Mouse (Mus musculus) layer of hippocampus, adult 6 months (tissue): ENCODE data around the gene Bpifa5. TPM values are rescaled to one million over a fixed set of nuclear protein-coding genes. Genes with fewer than 3 reads are reported as not detected.

Experiments
- long read RNA-seq, 2 experiments: library from polyadenylated mRNA; unstranded; transcript quantifications; one replicate each; pipeline ENCODE4 v2.0.0; 2019 to 2020
- polyA plus RNA-seq: library from polyadenylated mRNA; unstranded; fragments of <200 nt; fragmentation: Nextera tagmentation; gene quantifications from 2 replicates; pipeline ENCODE4 v1.2.3, GENCODE M21; 2021

Bpifa5 gene
- polyA plus RNA-seq: 0.13 TPM in 1 of 2 replicates, not detected in the other
- long read RNA-seq, experiment 1: 0 reads
- long read RNA-seq, experiment 2: 0 reads

GRCm38 (mm10) chr2:154162307-154162706 is at the start of gene Bpifa5:
Bpifa5 (plus strand) TSS chr2:154162607.

GRCm38 (mm10) chr2:154130120-154130519 is 32.3 kb upstream of the Bpifa5 start, which contains the start of gene Bpifa3:
Bpifa3 (plus strand) TSS chr2:154130336.

GRCm38 (mm10) chr2:154142580-154142979 is 19.8 kb upstream of the Bpifa5 start, which contains the start of gene Bpifa1:
Bpifa1 (plus strand) TSS chr2:154142880.

DNA sequence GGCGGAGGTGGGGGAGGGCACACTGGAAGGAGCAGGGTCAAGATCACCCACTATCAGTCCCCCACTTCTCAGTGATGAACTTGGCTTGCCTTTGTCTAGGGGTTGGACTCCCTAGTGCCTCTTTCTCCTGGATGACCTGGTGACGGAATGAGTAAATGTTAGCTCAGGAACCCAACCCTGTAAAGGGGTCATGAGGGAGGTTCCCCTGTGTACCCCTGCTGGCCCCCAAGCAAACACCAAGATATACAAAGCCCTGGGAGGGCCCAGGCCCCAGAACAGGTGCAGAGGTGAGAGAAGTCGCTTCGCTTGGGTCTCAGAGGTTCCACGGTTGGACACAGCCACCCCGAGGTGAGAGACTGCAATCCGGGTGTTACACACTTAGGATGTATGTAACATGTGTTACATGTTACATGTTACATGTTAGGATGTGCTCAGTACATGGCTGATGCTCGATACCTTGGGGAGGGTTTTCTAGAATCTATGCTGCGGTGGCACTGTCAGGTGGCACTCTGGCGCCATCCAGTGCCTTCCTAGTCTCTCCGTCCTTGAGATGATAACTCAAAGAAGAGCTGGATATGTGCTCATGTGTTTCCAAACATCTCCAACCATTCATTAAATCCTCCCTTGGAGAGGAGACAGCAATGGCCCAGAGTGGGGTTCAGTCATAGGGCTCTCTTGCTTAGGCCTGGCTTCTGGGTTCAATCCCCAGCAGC is 28.3 kb downstream of the Bpifa5 start, which contains the start of gene Bpifb1:
Gene Bpifb1 (plus strand): TSS at position 273 of the 713 bp plus-strand sequence.

Other genes with a start within 250 kb of the Bpifa5 start
- gene Bpifb3, start 244.4 kb upstream of the Bpifa5 start, polyA plus RNA-seq: 0.10 TPM in 1 of 2 replicates, not detected in the other
- gene Bpifb4, start 224.4 kb upstream of the Bpifa5 start, polyA plus RNA-seq: 0.06 TPM in 2 replicates
- gene Bpifa6, start 187.7 kb upstream of the Bpifa5 start, polyA plus RNA-seq: not detected in 2 replicates
- not detected in 2 replicates for gene Bpifa2, start 154.3 kb upstream of the Bpifa5 start, polyA plus RNA-seq
- gene Bpifa3, start 32.3 kb upstream of the Bpifa5 start, polyA plus RNA-seq: not detected in 2 replicates
- gene Bpifa1, start 19.7 kb upstream of the Bpifa5 start, polyA plus RNA-seq: 0.13 TPM in 1 of 2 replicates, not detected in the other
- 0.19 and 0.25 TPM in 2 replicates for gene Bpifb1, start 28.2 kb downstream of the Bpifa5 start, polyA plus RNA-seq
- gene Bpifb5, start 61.1 kb downstream of the Bpifa5 start, polyA plus RNA-seq: 0.09 TPM in 1 of 2 replicates, not detected in the other
- not detected in 2 replicates for gene Bpifb9a, start 95.2 kb downstream of the Bpifa5 start, polyA plus RNA-seq
- gene Bpifb9b, start 144.6 kb downstream of the Bpifa5 start, polyA plus RNA-seq: not detected in 2 replicates
- gene Cdk5rap1, start 210.4 kb downstream of the Bpifa5 start, polyA plus RNA-seq: 7.7 and 8.4 TPM in 2 replicates
- 14.7 and 15.8 TPM in 2 replicates for gene Snta1, start 245.5 kb downstream of the Bpifa5 start, polyA plus RNA-seq